Mouse (Mus musculus) intestine, embryonic 14.5 days (tissue): ENCODE data around the gene Satb1. TPM values are rescaled to one million over a fixed set of nuclear protein-coding genes. Genes with fewer than 3 reads are reported as not detected.

Experiments used
- ATAC-seq: fragments of 200-750 bp; cut with Nextera tagmentation; replicated peaks from 2 replicates; pipeline ENCODE4 v1.8.0; 2017; ENCODE audit warnings: low read depth, moderate number of reproducible peaks, moderate TSS enrichment, moderate library complexity; ENCODE audit not compliant: low FRiP score, low TSS enrichment
- DNase-seq: peaks from one replicate; pipeline ENCODE4 v3.0.0-alpha.2; 2018; ENCODE audit warnings: low spot score
- H3K27ac ChIP-seq: fragments of 300-500 bp; sonication (generic); 2 replicates; pipeline ENCODE4 v1.5.1; 2014; ENCODE audit warnings: low read depth, mild to moderate bottlenecking, control low read depth
- H3K27me3 ChIP-seq: fragments of 300-500 bp; sonication (generic); replicated peaks from 2 replicates; pipeline ENCODE4 v1.6.1; 2014; ENCODE audit warnings: low read length, control low read depth; ENCODE audit not compliant: control insufficient read depth, insufficient read depth
- H3K36me3 ChIP-seq: fragments of 300-500 bp; sonication (generic); 2 replicates; pipeline ENCODE4 v1.6.1; 2014; ENCODE audit warnings: low read length, control low read depth; ENCODE audit not compliant: control insufficient read depth, insufficient read depth
- H3K4me1 ChIP-seq: fragments of 300-500 bp; sonication (generic); replicated peaks from 2 replicates; pipeline ENCODE4 v1.6.1; 2014; ENCODE audit warnings: low read length, control low read depth, mixed read lengths; ENCODE audit not compliant: control insufficient read depth, insufficient read depth
- H3K4me2 ChIP-seq: fragments of 300-500 bp; sonication (generic); 2 replicates; pipeline ENCODE4 v1.6.1; 2014; ENCODE audit warnings: low read length
- H3K4me3 ChIP-seq: fragments of 300-500 bp; sonication (generic); 2 replicates; pipeline ENCODE4 v1.5.1; 2014; ENCODE audit warnings: low read depth, low read length, control low read depth, mixed read lengths
- H3K9ac ChIP-seq: fragments of 300-500 bp; sonication (generic); 2 replicates; pipeline ENCODE4 v1.6.1; 2014; ENCODE audit warnings: mild to moderate bottlenecking, low read length
- H3K9me3 ChIP-seq: fragments of 300-500 bp; sonication (generic); 2 replicates; pipeline ENCODE4 v1.6.1; 2016; ENCODE audit warnings: low read length, control low read depth; ENCODE audit not compliant: control insufficient read depth
- WGBS: fragments of 180-500 bp; shearing (Covaris S2); extraction: QIAGEN DNeasy Blood & Tissue Kit; methylation state at CpG from one replicate; pipeline ENCODE4 v1.1.7; 2014; 5-methylcytosine and 5-hydroxymethylcytosine counted together
- polyA plus RNA-seq: library from polyadenylated mRNA; unstranded; fragments of >200 nt; fragmentation: Nextera tagmentation; extraction: Ambion mirVana; gene quantifications from 2 replicates; pipeline ENCODE4 v1.2.1, GENCODE M21; 2014

Satb1 gene
- polyA plus RNA-seq, 1 experiment from 2014 or later: 8.7 TPM

DNA sequence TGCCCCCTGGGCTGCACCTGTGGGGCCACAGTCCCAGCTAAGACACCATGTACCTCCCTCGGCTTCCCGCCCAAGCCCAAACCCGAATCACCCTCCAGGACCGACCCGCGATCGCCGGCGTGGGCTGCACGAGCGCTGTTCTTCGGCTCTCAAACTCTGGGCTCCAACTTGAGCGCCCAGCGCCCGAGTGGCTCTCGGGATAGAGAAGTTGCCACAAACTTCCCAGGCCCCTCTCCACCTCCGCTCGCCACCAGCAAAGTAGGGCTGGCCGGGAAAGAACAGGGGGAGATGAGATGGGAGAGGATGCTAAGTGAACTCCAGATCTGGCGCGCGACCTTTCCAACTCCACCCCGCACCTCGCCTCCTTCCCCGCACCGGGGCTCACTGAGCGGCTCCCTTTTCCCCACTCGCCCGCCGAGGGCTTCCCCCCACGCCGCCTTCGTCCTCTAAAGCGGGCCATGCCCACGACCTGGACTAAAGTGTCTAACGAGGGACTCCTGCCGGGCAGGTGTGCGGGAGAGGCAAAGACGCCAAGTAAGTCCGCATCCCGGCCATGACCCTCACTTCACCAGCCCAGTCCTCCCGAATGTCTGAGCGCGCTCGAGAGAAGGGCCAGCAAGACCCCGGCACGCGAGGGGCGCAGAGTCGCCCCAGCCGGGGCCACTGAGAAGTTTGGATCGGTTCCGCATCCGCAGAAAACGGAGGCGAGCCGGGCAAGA lies 1.2 kb downstream of the Satb1 start:
- ATAC-seq (peak; percentile 38; the same call in 1 of the 2 replicates), DNase-seq (peak; percentile 68)
- Histone ChIP-seq H3K4me1 (no peaks in the 10 kb centered on the region), H3K4me2 (peak overlapping the region; percentile 95), H3K27me3 (peaks cover 78% of the 10 kb centered on the region), H3K9ac (peak overlapping the region; percentile 35), H3K27ac (no peak overlapping the region), H3K9me3 (no peaks in the 10 kb centered on the region), H3K36me3 (no peaks in the 10 kb centered on the region), H3K4me3 (peak overlapping the region; percentile 51)
- under 1% methylated on average over 56 of the region's 57 CpGs for WGBS

DNA sequence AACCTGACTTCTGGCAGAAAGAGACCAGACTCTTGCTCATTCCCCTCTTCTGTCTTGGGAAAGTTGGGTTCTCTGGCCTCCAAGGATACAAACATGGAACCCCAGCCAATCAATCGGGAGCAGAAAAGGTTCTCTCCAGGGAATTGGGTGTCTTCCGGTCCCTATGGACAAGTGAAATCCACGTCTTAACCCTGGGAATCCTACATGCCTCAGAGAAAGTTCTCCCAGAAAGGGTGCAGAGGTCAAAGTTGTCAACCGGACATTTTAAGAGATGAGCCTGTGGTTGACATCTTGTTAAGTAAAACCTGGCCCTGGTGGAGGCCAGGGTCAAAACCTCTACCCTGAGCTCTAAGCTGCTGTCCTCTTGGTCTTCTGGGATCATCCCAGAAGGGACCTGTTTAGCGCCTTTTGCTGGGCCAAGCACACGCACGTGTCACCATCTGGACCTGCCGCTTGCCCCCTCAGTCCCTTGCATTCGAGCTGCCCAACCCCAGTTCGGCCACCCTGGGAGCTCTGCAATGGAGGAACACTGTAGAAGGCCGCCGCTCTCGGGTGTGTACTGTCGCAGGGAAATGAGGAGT lies 1.9 kb downstream of the Satb1 start:
- DNase-seq (no peak), ATAC-seq (no peak)
- Histone ChIP-seq H3K36me3 (no peaks in the 10 kb centered on the region), H3K4me3 (peak overlapping the region; percentile 51), H3K27me3 (peaks cover 85% of the 10 kb centered on the region), H3K9ac (no peak overlapping the region), H3K27ac (no peak overlapping the region), H3K4me1 (no peaks in the 10 kb centered on the region), H3K4me2 (peak overlapping the region; percentile 95), H3K9me3 (no peaks in the 10 kb centered on the region)
- 13% methylated on average over 14 of the region's 14 CpGs for WGBS

DNA sequence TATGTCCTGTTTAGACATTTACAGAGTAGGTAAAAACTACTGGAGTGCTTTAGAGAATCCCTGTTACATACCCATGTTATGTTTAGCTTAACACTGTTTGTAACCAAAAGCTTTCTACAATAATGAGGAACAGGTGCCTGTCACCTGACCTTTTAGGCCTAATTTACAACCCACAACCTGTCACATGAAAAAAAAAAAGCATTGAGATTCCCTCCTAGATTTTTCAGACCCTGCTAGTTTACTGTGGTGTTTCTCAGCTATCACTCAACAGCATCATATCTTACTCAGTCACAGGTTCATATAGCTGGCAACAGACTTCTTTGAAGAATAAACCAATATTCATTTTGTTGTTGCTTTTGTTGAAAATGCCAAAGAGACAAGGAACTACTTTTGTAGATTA lies 3.7 kb downstream of the Satb1 start:
- Histone ChIP-seq H3K36me3 (no peaks in the 10 kb centered on the region), H3K4me3 (no peak overlapping the region), H3K27ac (no peak overlapping the region), H3K9me3 (no peaks in the 10 kb centered on the region), H3K4me1 (no peaks in the 10 kb centered on the region), H3K27me3 (peaks cover 72% of the 10 kb centered on the region), H3K4me2 (no peak overlapping the region), H3K9ac (no peak overlapping the region)
- ATAC-seq (no peak), DNase-seq (no peak)

DNA sequence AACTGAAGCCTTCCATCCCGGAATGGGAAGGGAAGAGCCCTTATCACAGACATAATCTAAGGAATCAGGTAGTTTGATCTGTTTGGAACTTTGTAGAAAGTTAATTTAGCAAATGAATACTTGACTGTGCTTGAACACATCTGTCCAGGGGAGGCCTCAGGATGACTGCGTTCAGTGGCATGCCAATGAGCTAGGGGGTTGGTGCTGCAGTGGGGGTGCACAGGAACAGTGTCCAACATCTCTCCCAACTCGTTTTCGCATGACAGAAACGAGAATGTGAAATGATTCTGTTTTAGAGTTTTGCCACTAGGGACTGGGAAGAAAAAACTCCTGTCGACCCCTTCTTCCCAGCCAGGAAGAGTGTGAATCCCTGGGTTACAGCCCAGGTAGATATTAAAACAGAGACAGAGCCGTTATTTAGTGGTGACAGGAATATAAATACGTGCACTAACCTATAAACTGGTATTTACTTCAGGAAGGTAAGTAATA lies 5.1 kb downstream of the Satb1 start:
- no peaks in the 10 kb centered on the region for H3K9me3 ChIP-seq
- H3K9ac ChIP-seq: no peak overlapping the region
- ATAC-seq (no peak), DNase-seq (no peak)
- no peak overlapping the region for H3K4me3 ChIP-seq
- no peaks in the 10 kb centered on the region for H3K36me3 ChIP-seq
- no peak overlapping the region for H3K4me2 ChIP-seq
- peaks cover 57% of the 10 kb centered on the region for H3K27me3 ChIP-seq
- 50% methylated on average over 8 of the region's 8 CpGs for WGBS
- H3K27ac ChIP-seq: no peak overlapping the region
- H3K4me1 ChIP-seq: no peaks in the 10 kb centered on the region

DNA sequence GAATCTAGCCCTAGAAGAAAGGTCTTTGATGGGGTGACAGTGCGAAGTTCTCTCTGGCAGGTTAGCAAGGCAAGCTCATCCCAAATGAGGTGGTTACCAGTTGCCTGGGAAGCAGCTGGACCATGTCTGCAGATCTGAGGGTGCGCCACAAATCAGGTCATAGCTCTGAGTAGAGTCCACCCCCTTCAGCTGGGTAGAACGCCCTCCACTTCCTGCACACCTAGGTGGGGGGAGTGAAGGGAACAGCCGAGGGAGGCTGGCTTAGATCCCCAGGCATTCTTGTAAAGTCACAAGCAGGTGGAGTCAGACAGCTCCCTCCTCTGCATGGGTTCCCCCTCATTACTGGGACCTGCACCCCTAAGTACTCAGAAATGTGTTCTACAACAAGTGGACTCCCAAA lies 6.6 kb downstream of the Satb1 start:
- Histone ChIP-seq H3K9ac (no peak overlapping the region), H3K27me3 (peaks cover 49% of the 10 kb centered on the region), H3K36me3 (no peaks in the 10 kb centered on the region), H3K4me1 (no peaks in the 10 kb centered on the region), H3K4me2 (no peak overlapping the region), H3K27ac (no peak overlapping the region), H3K9me3 (no peaks in the 10 kb centered on the region), H3K4me3 (no peak overlapping the region)
- DNase-seq (no peak), ATAC-seq (no peak)
- WGBS: 53% methylated on average over 4 of the region's 4 CpGs

DNA sequence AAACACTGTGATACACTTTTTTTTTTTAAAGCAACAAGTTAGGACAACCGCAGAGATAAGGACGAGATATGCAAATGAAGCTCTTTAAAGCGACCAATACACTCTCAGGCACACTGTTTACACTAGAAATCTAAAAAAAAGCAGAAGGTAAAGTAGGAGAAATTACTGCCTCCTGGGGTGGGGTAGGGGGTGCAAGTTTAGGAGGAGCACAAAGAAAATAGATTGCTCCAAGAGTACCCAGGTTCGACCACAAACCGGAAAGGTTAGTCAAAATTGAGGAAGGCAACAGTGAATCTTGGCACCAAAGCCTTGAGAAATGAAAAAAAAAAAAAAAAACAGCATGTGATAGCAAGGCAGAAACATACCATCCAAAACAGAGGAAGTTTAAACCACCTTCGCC lies 18.8 kb downstream of the Satb1 start:
- no peak overlapping the region for H3K9ac ChIP-seq
- no peaks in the 10 kb centered on the region for H3K36me3 ChIP-seq
- 27% methylated on average over 6 of the region's 6 CpGs for WGBS
- 0 out of 2 replicates have a peak, but pooled peaks cover 4% of the 10 kb centered on the region for H3K4me1 ChIP-seq
- H3K27ac ChIP-seq: no peak overlapping the region
- ATAC-seq: no peak
- no peak overlapping the region for H3K4me2 ChIP-seq
- no peak for DNase-seq
- peaks cover 11% of the 10 kb centered on the region; the same call in 1 of the 2 replicates for H3K27me3 ChIP-seq
- no peaks in the 10 kb centered on the region for H3K9me3 ChIP-seq
- H3K4me3 ChIP-seq: no peak overlapping the region

DNA sequence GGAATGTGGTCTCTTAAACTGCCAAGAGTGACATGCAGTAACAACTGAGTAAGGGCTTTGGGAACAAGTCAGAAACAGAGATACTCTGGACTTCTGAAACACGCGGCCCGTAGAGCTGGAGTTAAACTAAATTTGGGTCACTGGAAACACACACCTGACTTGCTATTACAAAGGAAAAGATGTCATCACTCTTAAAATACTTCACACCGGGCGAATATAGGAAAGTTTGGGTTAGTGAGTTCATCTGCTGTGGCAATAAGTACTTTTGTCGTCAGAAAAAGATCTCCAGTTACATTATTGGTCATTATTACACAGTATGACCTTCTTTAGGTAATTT lies 19.3 kb downstream of the Satb1 start:
- Histone ChIP-seq H3K9me3 (no peaks in the 10 kb centered on the region), H3K4me2 (peak overlapping the region; percentile 91), H3K36me3 (no peaks in the 10 kb centered on the region), H3K27me3 (peaks cover 11% of the 10 kb centered on the region; the same call in 1 of the 2 replicates), H3K4me1 (0 out of 2 replicates have a peak, but pooled peaks cover 4% of the 10 kb centered on the region), H3K27ac (no peak overlapping the region), H3K9ac (peak overlapping the region; percentile 77), H3K4me3 (peak overlapping the region; percentile 82)
- 1% methylated on average over 6 of the region's 6 CpGs for WGBS
- no peak for DNase-seq
- no peak for ATAC-seq

DNA sequence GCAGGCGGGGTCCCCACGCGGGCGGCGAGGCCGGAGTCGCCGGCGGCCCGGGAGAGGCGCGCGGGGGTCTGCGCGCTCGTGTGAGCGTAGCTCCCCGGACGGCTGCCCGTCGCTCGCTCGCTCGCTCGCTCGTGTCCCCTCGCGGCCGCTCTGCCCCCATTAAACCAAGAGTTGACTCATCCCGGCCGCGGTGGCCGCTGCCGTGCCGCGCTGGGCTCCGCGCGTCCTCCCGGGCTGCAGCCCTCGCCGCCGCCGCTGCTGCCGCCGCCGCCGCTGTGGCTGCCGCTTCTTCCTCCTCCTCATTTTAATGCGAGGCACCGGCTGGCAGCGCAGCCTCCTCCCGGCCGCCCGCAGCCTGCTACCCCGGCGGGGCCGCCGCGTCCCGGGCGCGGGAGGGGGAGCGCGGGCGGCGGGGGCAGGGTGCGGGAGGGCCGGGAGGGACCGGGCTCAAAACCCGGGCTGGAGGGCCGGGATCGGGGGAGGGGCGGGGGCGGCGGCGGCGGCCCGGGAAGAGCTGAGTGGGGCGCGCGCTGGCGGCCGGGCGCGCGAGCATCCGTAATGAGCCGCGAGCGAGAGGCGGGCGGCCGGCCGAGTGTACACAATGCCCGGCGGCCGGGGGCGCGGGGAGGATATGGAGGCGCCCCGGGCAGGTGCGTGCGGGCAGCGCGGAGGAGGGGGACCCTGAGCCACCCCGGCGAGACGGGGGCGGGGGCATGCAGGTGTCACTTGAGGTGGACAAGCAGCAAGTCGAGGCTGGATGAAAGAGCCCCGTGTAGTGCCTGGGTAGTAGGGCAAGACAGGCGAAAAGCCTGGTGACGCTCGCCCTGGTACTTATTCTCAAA lies 19.9 kb downstream of the Satb1 start:
- peak overlapping the region; percentile 54 for H3K27ac ChIP-seq
- H3K4me2 ChIP-seq: peak overlapping the region; percentile 91
- peak overlapping the region; percentile 82 for H3K4me3 ChIP-seq
- peaks cover 4% of the 10 kb centered on the region; the same call in 1 of the 2 replicates for H3K4me1 ChIP-seq
- no peaks in the 10 kb centered on the region for H3K36me3 ChIP-seq
- WGBS: 1% methylated on average over 86 of the region's 115 CpGs
- ATAC-seq (peak; percentile 79), DNase-seq (peak; percentile 82)
- H3K9ac ChIP-seq: peak overlapping the region; percentile 77
- H3K27me3 ChIP-seq: peaks cover 11% of the 10 kb centered on the region; the same call in 1 of the 2 replicates
- no peaks in the 10 kb centered on the region for H3K9me3 ChIP-seq
